Mouse (Mus musculus): ENCODE results near the gene Tmem132e. TPM values are rescaled to one million over a fixed set of nuclear protein-coding genes. Genes with fewer than 3 reads are reported as not detected.

Tmem132e gene
- 0.22 and 0.27 TPM in 2 replicates for polyA plus RNA-seq (2012; rRNA removed)

GRCm38 (mm10) chr11:82388371-82389313 lies at the start of gene Tmem132e:
Gene Tmem132e, plus strand, starts transcription at chr11:82388900.

Other genes starting within 250 kb of the Tmem132e start
- not detected in 2 replicates for gene Ccl1, start 83.2 kb upstream of the Tmem132e start, polyA plus RNA-seq (2012; rRNA removed)

Data from liver, embryonic 14 days (tissue).